Mouse (Mus musculus) liver, embryonic 14.5 days (tissue): ENCODE measurements at regions not wholly inside any gene's neighbourhood (a gene's known extent, or its start where the extent isn't known, plus 50 kb on each side); places are given as distances from the start of the nearest gene placed in this dataset.

ENCODE experiments used
- CTCF ChIP-seq: IDR thresholded peaks from 2 replicates; pipeline ENCODE4 v1.5.1; 2016; ENCODE audit warnings: antibody characterized with exemption, low read depth, control low read depth
- EP300 ChIP-seq: IDR thresholded peaks from 2 replicates; pipeline ENCODE4 v1.6.1; 2016; ENCODE audit warnings: antibody characterized with exemption, low read depth

DNA sequence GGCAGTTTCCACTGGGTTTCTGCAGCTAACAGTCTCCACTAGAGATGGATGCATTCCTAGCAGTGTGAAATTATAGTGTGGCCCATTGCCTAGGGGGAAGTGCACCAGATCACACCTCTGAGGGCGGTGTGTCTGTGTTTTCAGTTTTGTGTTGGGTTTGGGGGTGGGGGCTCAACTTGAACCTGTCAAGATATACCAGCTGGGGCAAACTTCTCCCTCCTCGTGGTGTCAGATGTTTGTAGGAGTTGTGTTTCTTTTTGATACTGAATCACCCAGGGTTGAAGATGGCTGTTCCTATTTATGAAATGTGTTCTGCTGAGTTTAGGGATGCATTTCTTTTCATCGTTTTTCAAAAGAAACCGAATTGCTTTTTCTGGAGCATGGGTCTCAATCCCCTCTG is 416.6 kb upstream of the 4930412O13Rik start:
- no peak for TF ChIP-seq CTCF
- no peak for TF ChIP-seq EP300
